Mouse (Mus musculus): ENCODE measurements at regions not wholly inside any gene's neighbourhood (a gene's known extent, or its start where the extent isn't known, plus 50 kb on each side); places are given as distances from the start of the nearest gene placed in this dataset.

DNA sequence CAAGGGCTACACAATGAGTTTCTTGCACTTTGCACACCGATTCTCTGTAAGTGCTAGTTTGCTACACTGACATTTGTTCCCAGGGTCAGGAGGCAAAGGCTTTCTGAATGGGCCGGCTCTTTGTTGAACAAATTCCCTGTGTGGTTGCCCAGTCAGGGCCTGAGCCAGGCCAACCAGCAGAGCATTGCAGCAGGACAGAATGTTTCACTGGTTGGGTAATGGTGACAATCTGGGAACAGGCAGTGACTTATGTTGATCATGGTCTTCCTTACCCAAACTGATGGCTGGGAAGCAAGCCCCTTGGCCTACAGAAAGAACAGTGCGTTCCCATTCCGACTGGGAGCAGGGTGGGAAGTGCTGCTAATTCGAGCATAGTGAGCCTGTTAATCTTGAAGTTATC lies 363.7 kb upstream of the Satb1 start:
- no peak for ATAC-seq (ENCODE audit: insufficient number of reproducible peaks, insufficient read depth, low FRiP score, low TSS enrichment, low read depth)
- 88% methylated on average over 5 of the region's 5 CpGs for whole genome bisulfite sequencing
- Histone ChIP-seq H3K4me1 (replicated peaks) (no peaks in the 10 kb centered on the region), H3K9me3 (no peaks in the 10 kb centered on the region), H3K36me3 (no peaks in the 10 kb centered on the region), H3K4me3 (replicated peaks) (no peak overlapping the region), H3K27me3 (no peaks in the 10 kb centered on the region), H3K4me2 (no peak overlapping the region), H3K27ac (no peak overlapping the region), H3K9ac (replicated peaks) (no peak overlapping the region)

- H3K4me3 ChIP-seq (replicated peaks), result no peak overlapping the region
- no peaks in the 10 kb centered on the region for H3K4me1 ChIP-seq (replicated peaks)
- no peaks in the 10 kb centered on the region for H3K9me3 ChIP-seq
- no peaks in the 10 kb centered on the region for H3K27me3 ChIP-seq
- no peak for ATAC-seq (ENCODE audit: insufficient number of reproducible peaks, insufficient read depth, low FRiP score, low TSS enrichment, low read depth)
- no peak overlapping the region for H3K4me2 ChIP-seq
- 93% methylated on average over 5 of the region's 5 CpGs for WGBS
- H3K9ac ChIP-seq (replicated peaks), result no peak overlapping the region
- no peak overlapping the region for H3K27ac ChIP-seq
- H3K36me3 ChIP-seq, result no peaks in the 10 kb centered on the region
Measured at GRCm38 (mm10) chr17:52195804-52196203, 362.7 kb upstream of the Satb1 start.

GRCm38 (mm10) chr17:52191064-52191682 lies 358.1 kb upstream of the Satb1 start:
- WGBS, result 90% methylated on average over 6 of the region's 6 CpGs
- no peak overlapping the region for H3K27ac ChIP-seq
- no peaks in the 10 kb centered on the region for H3K9me3 ChIP-seq
- H3K36me3 ChIP-seq, result no peaks in the 10 kb centered on the region
- H3K27me3 ChIP-seq, result no peaks in the 10 kb centered on the region
- no peaks in the 10 kb centered on the region for H3K4me1 ChIP-seq (replicated peaks)
- ATAC-seq (ENCODE audit: insufficient number of reproducible peaks, insufficient read depth, low FRiP score, low TSS enrichment, low read depth), result no peak
- no peak overlapping the region for H3K4me2 ChIP-seq
- no peak overlapping the region for H3K4me3 ChIP-seq (replicated peaks)
- no peak overlapping the region for H3K9ac ChIP-seq (replicated peaks)

DNA sequence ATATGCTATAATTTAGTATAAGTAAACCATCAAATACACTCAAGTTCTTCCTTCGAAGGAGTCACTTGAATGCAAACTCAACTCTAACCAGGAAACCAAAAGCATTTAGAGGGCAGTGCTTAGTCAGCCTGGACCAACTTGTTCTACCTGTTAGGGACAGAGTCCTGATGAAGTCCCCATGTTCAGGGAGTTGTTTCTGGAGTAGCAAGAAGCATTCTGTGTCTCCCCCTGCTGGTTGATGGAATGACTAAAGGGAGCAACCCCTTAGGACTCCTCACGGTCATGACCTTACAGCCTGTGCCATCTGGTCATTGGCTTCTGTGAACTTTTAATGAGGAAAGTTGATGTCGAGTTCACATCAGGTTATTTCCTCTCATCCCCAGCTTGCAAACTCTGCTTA lies 349.6 kb upstream of the Satb1 start:
- H3K9ac ChIP-seq (replicated peaks), result no peak overlapping the region
- no peaks in the 10 kb centered on the region for H3K4me1 ChIP-seq (replicated peaks)
- H3K4me3 ChIP-seq (replicated peaks), result no peak overlapping the region
- H3K9me3 ChIP-seq, result no peaks in the 10 kb centered on the region
- no peak for ATAC-seq (ENCODE audit: insufficient number of reproducible peaks, insufficient read depth, low FRiP score, low TSS enrichment, low read depth)
- 29% methylated on average over 3 of the region's 3 CpGs for WGBS
- no peak overlapping the region for H3K27ac ChIP-seq
- no peak overlapping the region for H3K4me2 ChIP-seq
- no peaks in the 10 kb centered on the region for H3K27me3 ChIP-seq
- no peaks in the 10 kb centered on the region for H3K36me3 ChIP-seq

DNA sequence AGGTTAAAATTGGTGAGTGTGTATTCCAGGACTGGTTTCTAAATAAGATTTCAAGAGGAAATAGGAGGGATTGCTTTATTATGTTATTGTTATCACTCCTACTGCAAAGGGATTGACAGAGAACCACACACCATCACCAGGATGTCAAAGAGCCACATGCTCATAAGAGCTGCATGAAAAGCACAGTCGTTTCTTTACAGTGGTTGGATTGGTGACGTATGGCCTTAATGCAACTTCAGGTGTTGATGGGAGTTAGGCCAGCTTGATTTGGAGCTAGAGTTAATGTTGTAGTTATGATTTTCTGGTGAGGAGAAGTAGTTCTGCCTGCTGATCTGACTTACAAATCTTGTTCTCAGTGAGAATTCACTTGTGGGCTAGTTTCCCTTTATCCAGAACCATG lies 344.9 kb upstream of the Satb1 start:
- Histone ChIP-seq H3K4me1 (replicated peaks) (no peaks in the 10 kb centered on the region), H3K4me3 (replicated peaks) (no peak overlapping the region), H3K9me3 (no peaks in the 10 kb centered on the region), H3K36me3 (no peaks in the 10 kb centered on the region), H3K9ac (replicated peaks) (no peak overlapping the region), H3K27me3 (no peaks in the 10 kb centered on the region), H3K4me2 (no peak overlapping the region), H3K27ac (no peak overlapping the region)
- no peak for ATAC-seq (ENCODE audit: insufficient number of reproducible peaks, insufficient read depth, low FRiP score, low TSS enrichment, low read depth)
- WGBS, result 77% methylated on average over 2 of the region's 2 CpGs

DNA sequence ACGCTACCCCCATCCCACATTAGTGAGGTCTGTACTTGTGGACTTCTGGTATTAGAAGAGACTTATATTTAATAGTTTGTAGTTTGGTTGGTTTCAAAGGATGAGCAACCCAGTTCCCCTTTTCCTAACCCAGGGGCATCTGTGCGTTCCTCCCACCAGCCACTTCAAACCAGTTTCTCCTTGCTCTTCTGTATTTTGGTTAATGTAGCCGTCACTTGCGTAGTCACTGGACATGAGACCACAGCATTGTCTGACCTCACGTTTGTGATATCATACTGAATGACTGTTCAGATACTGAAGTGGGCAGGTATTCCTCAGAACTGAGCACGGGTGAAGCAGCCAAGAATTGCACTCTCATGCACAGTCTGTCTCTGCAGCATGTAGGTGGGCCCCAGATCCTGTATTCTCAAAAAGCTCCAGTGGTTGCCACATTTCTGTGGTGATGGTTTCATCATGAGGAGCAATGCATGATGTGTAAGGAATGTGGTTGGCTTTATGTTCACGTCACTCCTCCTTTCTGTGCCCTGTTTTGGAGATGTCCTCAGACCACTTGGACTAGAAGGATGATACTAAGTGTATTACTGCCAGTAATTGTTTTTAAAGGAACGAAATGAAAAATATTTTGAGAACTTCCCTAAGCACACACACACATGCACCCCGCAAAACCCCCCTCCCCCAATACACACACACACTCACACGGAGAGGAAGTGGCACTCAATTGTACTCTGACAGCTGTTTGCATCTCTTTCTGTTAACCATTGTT lies 335.2 kb upstream of the Satb1 start:
- Histone ChIP-seq H3K36me3 (no peaks in the 10 kb centered on the region), H3K4me3 (replicated peaks) (no peak overlapping the region), H3K27ac (no peak overlapping the region), H3K9ac (replicated peaks) (no peak overlapping the region), H3K27me3 (no peaks in the 10 kb centered on the region), H3K4me2 (no peak overlapping the region), H3K9me3 (no peaks in the 10 kb centered on the region), H3K4me1 (replicated peaks) (no peaks in the 10 kb centered on the region)
- 86% methylated on average over 10 of the region's 10 CpGs for WGBS
- no peak for ATAC-seq (ENCODE audit: insufficient number of reproducible peaks, insufficient read depth, low FRiP score, low TSS enrichment, low read depth)

DNA sequence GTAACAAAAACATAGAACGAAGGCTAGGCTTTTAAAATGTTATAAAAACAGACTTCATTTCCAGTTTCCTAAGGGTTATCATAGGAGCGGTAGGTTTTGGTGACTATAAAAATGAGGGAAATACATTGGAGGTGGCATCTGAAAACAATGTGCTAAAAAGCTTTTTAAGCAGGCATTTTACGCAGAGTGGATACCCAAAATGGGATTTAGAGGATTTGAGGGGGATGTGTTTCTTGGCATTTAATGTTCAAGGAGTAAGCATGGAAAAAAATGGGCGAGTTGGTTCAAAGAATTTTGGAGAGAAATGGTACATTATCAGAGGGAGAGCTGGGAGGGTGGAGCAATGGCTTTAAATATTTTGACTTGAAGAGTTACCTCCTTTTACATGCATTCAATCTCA lies 334.6 kb upstream of the Satb1 start:
- H3K27ac ChIP-seq, result no peak overlapping the region
- no peaks in the 10 kb centered on the region for H3K4me1 ChIP-seq (replicated peaks)
- no peaks in the 10 kb centered on the region for H3K36me3 ChIP-seq
- ATAC-seq (ENCODE audit: insufficient number of reproducible peaks, insufficient read depth, low FRiP score, low TSS enrichment, low read depth), result no peak
- H3K4me2 ChIP-seq, result no peak overlapping the region
- H3K9ac ChIP-seq (replicated peaks), result no peak overlapping the region
- no peaks in the 10 kb centered on the region for H3K9me3 ChIP-seq
- no peak overlapping the region for H3K4me3 ChIP-seq (replicated peaks)
- no peaks in the 10 kb centered on the region for H3K27me3 ChIP-seq
- WGBS, result 71% methylated on average over 4 of the region's 4 CpGs

- H3K9me3 ChIP-seq, result no peaks in the 10 kb centered on the region
- 81% methylated on average over 5 of the region's 5 CpGs for WGBS
- H3K4me1 ChIP-seq (replicated peaks), result no peaks in the 10 kb centered on the region
- H3K27me3 ChIP-seq, result no peaks in the 10 kb centered on the region
- no peaks in the 10 kb centered on the region for H3K36me3 ChIP-seq
- no peak for ATAC-seq (ENCODE audit: insufficient number of reproducible peaks, insufficient read depth, low FRiP score, low TSS enrichment, low read depth)
- no peak overlapping the region for H3K4me2 ChIP-seq
- H3K9ac ChIP-seq (replicated peaks), result no peak overlapping the region
- no peak overlapping the region for H3K4me3 ChIP-seq (replicated peaks)
- no peak overlapping the region for H3K27ac ChIP-seq
Measured at GRCm38 (mm10) chr17:52165891-52166485, 332.9 kb upstream of the Satb1 start.

GRCm38 (mm10) chr17:52162559-52163397 lies 329.7 kb upstream of the Satb1 start:
- Histone ChIP-seq H3K9ac (replicated peaks) (no peak overlapping the region), H3K4me2 (no peak overlapping the region), H3K27me3 (no peaks in the 10 kb centered on the region), H3K27ac (no peak overlapping the region), H3K9me3 (no peaks in the 10 kb centered on the region), H3K4me3 (replicated peaks) (no peak overlapping the region), H3K36me3 (no peaks in the 10 kb centered on the region), H3K4me1 (replicated peaks) (no peaks in the 10 kb centered on the region)
- 89% methylated on average over 10 of the region's 10 CpGs for WGBS
- no peak for ATAC-seq (ENCODE audit: insufficient number of reproducible peaks, insufficient read depth, low FRiP score, low TSS enrichment, low read depth)

DNA sequence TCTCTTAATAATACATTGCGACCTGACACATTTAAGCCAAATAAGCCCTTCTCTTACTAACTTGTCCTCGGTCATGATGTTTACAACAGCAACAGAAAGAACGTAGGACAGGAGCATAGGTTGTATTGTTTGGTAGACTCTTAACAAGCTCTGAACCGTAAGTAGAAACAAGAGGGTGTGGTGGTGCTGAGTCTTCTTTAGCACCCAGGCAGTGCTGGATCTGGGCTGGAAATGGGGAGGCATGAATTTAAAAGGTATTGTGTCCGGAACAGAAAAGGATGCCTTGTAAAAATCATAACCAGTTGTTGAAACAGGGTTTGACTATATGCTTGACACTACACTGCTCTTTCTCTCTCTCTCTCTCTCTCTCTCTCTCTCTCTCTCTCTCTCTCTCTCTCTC lies 317.4 kb upstream of the Satb1 start:
- Histone ChIP-seq H3K4me2 (no peak overlapping the region), H3K9me3 (no peaks in the 10 kb centered on the region), H3K27ac (no peak overlapping the region), H3K9ac (replicated peaks) (no peak overlapping the region), H3K4me1 (replicated peaks) (no peaks in the 10 kb centered on the region), H3K27me3 (no peaks in the 10 kb centered on the region), H3K36me3 (no peaks in the 10 kb centered on the region), H3K4me3 (replicated peaks) (no peak overlapping the region)
- ATAC-seq (ENCODE audit: insufficient number of reproducible peaks, insufficient read depth, low FRiP score, low TSS enrichment, low read depth), result no peak
- WGBS, result 85% methylated on average over 5 of the region's 5 CpGs

DNA sequence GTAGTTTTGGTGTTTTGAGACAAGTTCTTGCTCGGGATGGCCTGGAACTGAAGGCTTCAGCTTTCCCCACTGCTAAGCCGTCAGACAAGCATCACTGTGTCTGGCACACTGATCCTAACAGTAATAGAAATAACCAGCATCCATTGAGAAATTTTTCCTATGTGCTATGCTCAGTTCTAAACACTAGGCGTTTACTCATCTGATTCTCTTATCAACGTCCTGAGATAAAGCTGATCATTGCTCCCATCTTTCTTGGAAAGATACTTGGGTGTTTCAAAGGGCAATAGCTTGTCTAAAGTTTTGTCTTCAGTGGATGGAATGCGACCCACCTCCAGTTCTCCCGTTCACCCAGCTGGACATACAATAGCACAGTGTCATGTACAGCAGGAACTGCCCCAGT lies 316.7 kb upstream of the Satb1 start:
- H3K9ac ChIP-seq (replicated peaks), result no peak overlapping the region
- no peaks in the 10 kb centered on the region for H3K27me3 ChIP-seq
- no peaks in the 10 kb centered on the region for H3K9me3 ChIP-seq
- ATAC-seq (ENCODE audit: insufficient number of reproducible peaks, insufficient read depth, low FRiP score, low TSS enrichment, low read depth), result no peak
- H3K36me3 ChIP-seq, result no peaks in the 10 kb centered on the region
- H3K4me2 ChIP-seq, result no peak overlapping the region
- no peak overlapping the region for H3K4me3 ChIP-seq (replicated peaks)
- no peaks in the 10 kb centered on the region for H3K4me1 ChIP-seq (replicated peaks)
- WGBS, result 88% methylated on average over 6 of the region's 6 CpGs
- H3K27ac ChIP-seq, result no peak overlapping the region

All from limb, embryonic 12.5 days (tissue).